Mouse (Mus musculus): ENCODE results near the gene Hoxa7. TPM values are rescaled to one million over a fixed set of nuclear protein-coding genes. Genes with fewer than 3 reads are reported as not detected.

The Hoxa7 gene
- polyA plus RNA-seq, 1 experiment from 2014 or later = 0.59 TPM

- Histone ChIP-seq H3K4me2 (no peak overlapping the region), H3K27me3 (replicated peaks) (peaks cover 98% of the 10 kb centered on the region), H3K27ac (replicated peaks) (no peak overlapping the region), H3K9me3 (no peaks in the 10 kb centered on the region), H3K36me3 (no peaks in the 10 kb centered on the region), H3K9ac (no peak overlapping the region), H3K4me1 (peaks cover 6% of the 10 kb centered on the region; the same call in 1 of the 2 replicates), H3K4me3 (no peak overlapping the region)
- ATAC-seq (ENCODE audit: extremely low read depth, insufficient number of reproducible peaks, low FRiP score, low TSS enrichment) = no peak
- WGBS = 6% methylated on average over 11 of the region's 11 CpGs
Observed at GRCm38 (mm10) chr6:52227470-52228222, 6.0 kb upstream of the Hoxa7 start.

- peaks cover 98% of the 10 kb centered on the region for H3K27me3 ChIP-seq (replicated peaks)
- H3K36me3 ChIP-seq = no peaks in the 10 kb centered on the region
- no peaks in the 10 kb centered on the region for H3K9me3 ChIP-seq
- no peak for ATAC-seq (ENCODE audit: extremely low read depth, insufficient number of reproducible peaks, low FRiP score, low TSS enrichment)
- H3K4me1 ChIP-seq = peaks cover 10% of the 10 kb centered on the region; the same call in 1 of the 2 replicates
- H3K27ac ChIP-seq (replicated peaks) = no peak overlapping the region
- H3K4me2 ChIP-seq = no peak overlapping the region
- no peak overlapping the region for H3K9ac ChIP-seq
- no peak overlapping the region for H3K4me3 ChIP-seq
- WGBS = 5% methylated on average over 26 of the region's 26 CpGs
Observed at GRCm38 (mm10) chr6:52226569-52227257, 5.1 kb upstream of the Hoxa7 start.

DNA sequence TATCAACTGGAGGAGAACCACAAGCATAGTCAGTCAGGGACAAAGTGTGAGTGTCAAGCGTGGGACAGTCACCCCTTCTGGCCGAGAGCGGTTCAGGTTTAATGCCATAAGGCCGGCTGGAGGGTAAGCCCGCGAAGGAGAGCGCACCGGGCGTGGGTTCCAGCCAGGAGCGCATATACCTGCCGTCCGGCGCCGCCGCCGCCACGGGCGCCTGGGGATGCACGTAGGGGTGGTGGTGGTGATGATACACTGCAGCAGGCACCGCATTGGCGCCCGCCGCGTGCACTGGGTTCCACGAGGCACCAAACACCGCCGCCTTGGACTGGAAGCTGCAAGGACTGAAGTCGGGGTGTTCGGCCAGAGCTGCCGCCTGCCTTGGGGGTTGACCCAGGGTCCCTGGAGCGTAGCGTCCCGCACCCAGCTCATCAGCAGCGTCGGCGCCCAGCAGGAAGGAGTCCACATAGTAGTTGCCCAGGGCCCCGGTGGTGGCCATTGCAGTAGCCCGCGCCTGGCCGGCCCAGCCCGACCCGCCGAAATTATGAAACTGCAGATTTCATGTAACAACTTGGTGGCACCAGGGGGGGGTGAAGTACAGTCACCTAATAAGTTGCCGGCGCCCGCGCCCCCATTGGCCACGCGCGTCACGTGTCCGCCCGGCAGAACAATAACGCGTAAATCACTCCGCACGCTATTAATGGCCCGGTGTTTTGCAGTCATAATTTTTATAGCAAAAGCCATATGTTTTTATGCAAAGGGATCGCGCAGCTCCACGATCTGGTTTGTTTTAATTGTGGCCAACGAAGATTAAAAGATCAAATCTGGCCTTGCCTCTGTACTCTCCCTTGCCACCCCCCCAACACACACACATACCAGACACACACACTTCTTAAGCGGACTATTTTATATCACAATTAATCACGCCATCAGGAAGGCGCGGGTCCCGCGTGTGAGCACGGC, 4.2 kb upstream of the Hoxa7 start:
- peak overlapping the region; percentile 24; the same call in 1 of the 2 replicates for H3K4me2 ChIP-seq
- WGBS = 2% methylated on average over 69 of the region's 69 CpGs
- H3K9ac ChIP-seq = no peak overlapping the region

DNA sequence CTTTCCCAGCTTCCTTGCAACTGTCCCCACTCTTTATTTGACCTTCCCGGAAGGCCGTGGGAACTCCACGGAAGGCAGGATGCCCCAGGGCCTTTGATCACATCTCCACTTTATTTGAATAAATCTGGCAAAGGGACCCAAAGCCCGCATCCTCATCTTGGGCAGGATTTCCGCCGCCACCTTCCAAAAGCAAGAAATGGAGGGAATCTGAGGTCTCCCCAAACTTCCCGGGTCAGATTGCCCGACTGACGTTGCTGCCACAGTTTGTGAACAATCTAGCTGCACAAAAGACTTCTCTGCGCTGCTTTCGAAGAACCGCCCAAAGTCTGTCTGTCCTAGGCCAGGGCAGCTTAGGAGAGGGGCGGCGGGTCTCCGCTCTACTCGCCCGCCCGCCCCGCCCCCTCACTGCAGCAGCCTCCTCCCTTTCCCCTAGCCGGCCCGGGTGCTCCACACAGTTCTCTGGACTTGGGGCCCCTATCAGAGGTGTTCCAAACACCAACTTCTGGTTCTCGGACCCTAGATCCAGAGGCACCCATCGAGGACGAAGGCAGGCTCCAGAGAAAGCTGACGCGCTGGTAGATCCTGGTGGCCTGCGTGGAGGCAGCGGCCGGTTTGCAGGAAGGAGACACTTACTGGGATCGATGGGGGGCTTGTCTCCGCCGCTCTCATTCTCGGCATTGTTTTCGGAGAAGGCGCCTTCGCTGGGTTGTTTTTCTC, 3.4 kb upstream of the Hoxa7 start:
- H3K9ac ChIP-seq = no peak overlapping the region
- no peak for ATAC-seq (ENCODE audit: extremely low read depth, insufficient number of reproducible peaks, low FRiP score, low TSS enrichment)
- H3K4me3 ChIP-seq = peak overlapping the region; percentile 23; the same call in 1 of the 2 replicates
- peaks cover 15% of the 10 kb centered on the region; the same call in 1 of the 2 replicates for H3K4me1 ChIP-seq
- no peak overlapping the region for H3K27ac ChIP-seq (replicated peaks)
- 1% methylated on average over 36 of the region's 36 CpGs for WGBS
- H3K36me3 ChIP-seq = no peaks in the 10 kb centered on the region
- no peaks in the 10 kb centered on the region for H3K9me3 ChIP-seq
- H3K4me2 ChIP-seq = no peak overlapping the region
- peaks cover 99% of the 10 kb centered on the region for H3K27me3 ChIP-seq (replicated peaks)

More for the DNA sequence above, 4.2 kb upstream of the Hoxa7 start:
- no peak for ATAC-seq (ENCODE audit: extremely low read depth, insufficient number of reproducible peaks, low FRiP score, low TSS enrichment)
- H3K27me3 ChIP-seq (replicated peaks) = peaks cover 99% of the 10 kb centered on the region
- H3K27ac ChIP-seq (replicated peaks) = no peak overlapping the region
- no peaks in the 10 kb centered on the region for H3K36me3 ChIP-seq
- no peaks in the 10 kb centered on the region for H3K9me3 ChIP-seq
- peak overlapping the region; percentile 23 for H3K4me3 ChIP-seq
- peaks cover 15% of the 10 kb centered on the region; the same call in 1 of the 2 replicates for H3K4me1 ChIP-seq

DNA sequence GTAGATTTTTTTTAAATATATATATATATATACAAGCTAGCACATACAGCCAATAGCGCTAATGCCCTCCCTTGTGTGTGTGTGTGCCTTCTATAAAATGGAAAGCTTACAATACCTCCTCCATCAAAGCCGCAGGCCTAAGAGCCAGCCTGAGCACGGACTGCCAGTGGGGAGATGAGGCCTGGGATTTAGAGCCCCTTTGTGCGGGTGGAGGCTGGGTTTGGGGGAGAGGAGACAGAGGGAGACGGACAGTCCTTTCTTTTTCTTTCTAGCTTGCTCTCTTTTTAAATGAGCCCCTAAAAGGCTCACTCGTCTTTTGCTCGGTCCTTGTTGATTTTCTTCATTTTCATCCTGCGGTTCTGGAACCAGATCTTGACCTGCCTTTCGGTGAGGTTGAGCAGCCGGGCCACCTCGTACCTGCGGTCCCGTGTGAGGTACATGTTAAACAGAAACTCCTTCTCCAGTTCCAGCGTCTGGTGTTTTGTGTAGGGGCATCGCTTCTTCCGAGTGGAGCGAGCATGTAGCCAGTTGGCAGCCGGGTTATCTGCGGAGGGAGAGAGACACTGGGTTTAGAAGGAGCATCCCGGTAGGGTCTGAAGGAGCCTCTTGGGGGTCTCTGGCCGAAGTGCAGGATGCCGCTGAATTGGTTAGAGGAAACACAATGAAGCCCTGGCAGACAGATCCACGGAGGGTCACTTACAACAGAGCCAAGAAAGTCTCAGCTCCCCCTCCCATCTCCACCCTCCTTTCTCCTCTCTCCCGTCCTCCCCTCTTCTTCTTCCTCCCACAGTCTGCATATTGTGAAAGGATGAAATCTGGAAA, 2.5 kb upstream of the Hoxa7 start:
- H3K4me2 ChIP-seq = peak overlapping the region; percentile 26; the same call in 1 of the 2 replicates
- H3K27me3 ChIP-seq (replicated peaks) = peaks cover 99% of the 10 kb centered on the region
- no peak overlapping the region for H3K9ac ChIP-seq
- WGBS = 4% methylated on average over 24 of the region's 24 CpGs
- no peaks in the 10 kb centered on the region for H3K36me3 ChIP-seq
- H3K27ac ChIP-seq (replicated peaks) = no peak overlapping the region
- no peaks in the 10 kb centered on the region for H3K9me3 ChIP-seq
- no peak for ATAC-seq (ENCODE audit: extremely low read depth, insufficient number of reproducible peaks, low FRiP score, low TSS enrichment)
- H3K4me3 ChIP-seq = no peak overlapping the region; the same call in 1 of the 2 replicates
- H3K4me1 ChIP-seq = peaks cover 15% of the 10 kb centered on the region; the same call in 1 of the 2 replicates

- no peak for ATAC-seq (ENCODE audit: extremely low read depth, insufficient number of reproducible peaks, low FRiP score, low TSS enrichment)
- no peak overlapping the region for H3K9ac ChIP-seq
- no peaks in the 10 kb centered on the region for H3K9me3 ChIP-seq
- no peak overlapping the region for H3K4me2 ChIP-seq
- no peaks in the 10 kb centered on the region for H3K36me3 ChIP-seq
- peaks cover 100% of the 10 kb centered on the region for H3K27me3 ChIP-seq (replicated peaks)
- H3K4me3 ChIP-seq = no peak overlapping the region
- 21% methylated on average over 13 of the region's 13 CpGs for WGBS
- no peak overlapping the region for H3K27ac ChIP-seq (replicated peaks)
- peaks cover 16% of the 10 kb centered on the region for H3K4me1 ChIP-seq
Observed at GRCm38 (mm10) chr6:52222729-52223128, 1.1 kb upstream of the Hoxa7 start.

DNA sequence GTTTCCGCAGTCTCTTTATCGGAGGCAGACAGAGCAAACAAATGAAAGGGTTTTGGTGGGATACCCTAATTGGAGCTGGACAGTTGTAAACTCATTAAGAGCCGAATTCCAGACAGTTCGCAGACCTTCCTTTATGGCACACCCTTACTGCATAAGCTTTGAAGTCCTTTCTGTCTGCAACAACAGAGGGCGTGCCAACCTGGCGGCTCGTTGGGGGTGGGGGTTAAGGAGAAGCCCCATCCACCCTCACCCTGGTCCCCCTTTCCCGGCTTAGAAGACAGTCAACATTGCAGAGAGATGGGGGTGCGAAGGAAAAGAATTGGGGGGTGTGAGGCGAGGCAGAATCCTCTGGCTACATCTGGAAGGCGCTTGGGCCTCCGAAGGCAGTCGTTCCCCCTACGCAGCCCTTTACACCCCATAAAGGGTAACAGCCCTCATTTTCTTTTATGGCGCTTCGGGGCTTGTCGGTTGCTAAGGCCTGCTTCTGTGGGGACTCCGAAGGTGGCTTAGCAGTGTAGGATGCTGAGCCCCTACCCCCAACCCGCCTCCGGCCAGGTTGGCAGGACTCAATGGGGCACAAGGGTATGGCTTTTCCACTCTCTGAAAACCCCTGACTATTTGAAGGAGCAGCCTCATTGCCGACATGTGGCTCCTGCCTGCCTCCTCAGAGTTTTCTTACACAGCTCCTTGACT, 485 bp upstream of the Hoxa7 start:
- H3K4me3 ChIP-seq = peak overlapping the region; percentile 61
- no peak overlapping the region for H3K27ac ChIP-seq (replicated peaks)
- no peaks in the 10 kb centered on the region for H3K9me3 ChIP-seq
- peaks cover 100% of the 10 kb centered on the region for H3K27me3 ChIP-seq (replicated peaks)
- H3K4me2 ChIP-seq = peak overlapping the region; percentile 79
- H3K4me1 ChIP-seq = peaks cover 22% of the 10 kb centered on the region
- H3K36me3 ChIP-seq = no peaks in the 10 kb centered on the region
- no peak overlapping the region for H3K9ac ChIP-seq
- 7% methylated on average over 21 of the region's 21 CpGs for WGBS
- no peak for ATAC-seq (ENCODE audit: extremely low read depth, insufficient number of reproducible peaks, low FRiP score, low TSS enrichment)

GRCm38 (mm10) chr6:52220865-52221310, 766 bp downstream of the Hoxa7 start:
- WGBS = 8% methylated on average over 12 of the region's 12 CpGs
- no peaks in the 10 kb centered on the region for H3K9me3 ChIP-seq
- peaks cover 100% of the 10 kb centered on the region for H3K27me3 ChIP-seq (replicated peaks)
- peak overlapping the region; percentile 61 for H3K4me3 ChIP-seq
- no peak overlapping the region for H3K27ac ChIP-seq (replicated peaks)
- no peak overlapping the region for H3K9ac ChIP-seq
- peak overlapping the region; percentile 79 for H3K4me2 ChIP-seq
- no peak for ATAC-seq (ENCODE audit: extremely low read depth, insufficient number of reproducible peaks, low FRiP score, low TSS enrichment)
- peaks cover 24% of the 10 kb centered on the region for H3K4me1 ChIP-seq
- no peaks in the 10 kb centered on the region for H3K36me3 ChIP-seq

DNA sequence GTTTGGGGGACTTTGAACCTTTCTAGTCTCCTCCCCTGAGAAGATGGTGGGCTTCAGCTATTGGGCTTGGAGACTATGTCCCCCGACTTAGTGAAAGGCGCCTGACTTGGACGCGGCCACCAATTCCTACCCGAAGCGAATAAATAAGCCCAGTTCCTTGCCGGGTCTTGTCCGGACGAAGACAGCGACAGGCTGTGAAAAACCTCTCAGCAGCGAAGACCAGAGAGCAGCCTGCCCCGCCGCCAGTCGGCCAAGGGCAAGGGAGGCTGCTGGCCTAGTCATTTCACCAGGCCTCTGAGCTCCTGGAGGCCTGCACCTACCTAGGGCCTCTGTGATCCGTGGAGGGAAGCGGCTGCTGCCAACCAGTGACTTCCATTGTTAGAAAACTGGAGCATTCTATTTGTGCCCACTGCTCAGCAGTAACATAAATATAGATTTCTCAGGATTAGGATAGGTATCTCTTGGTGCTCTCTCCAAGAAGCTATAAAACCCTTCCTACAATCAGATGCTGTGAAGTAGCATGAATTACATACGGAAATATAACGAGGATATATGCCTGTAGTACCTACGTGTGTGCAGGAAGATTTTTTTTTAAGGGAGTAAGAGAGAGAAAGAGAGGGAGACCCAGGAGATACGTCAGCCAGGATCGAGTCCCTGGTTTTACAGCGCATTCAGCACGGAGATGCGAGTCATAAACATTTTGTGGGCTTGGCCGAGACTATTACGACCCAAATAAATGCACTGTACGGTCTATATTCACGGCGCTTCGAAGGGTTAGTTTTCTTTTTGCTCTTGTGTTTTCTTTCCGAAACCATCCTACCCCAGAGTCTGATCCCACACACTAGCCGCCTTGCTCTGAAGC, 1.4 kb downstream of the Hoxa7 start:
- Histone ChIP-seq H3K4me2 (no peak overlapping the region), H3K4me3 (no peak overlapping the region), H3K9me3 (no peaks in the 10 kb centered on the region), H3K27me3 (replicated peaks) (peaks cover 100% of the 10 kb centered on the region), H3K9ac (no peak overlapping the region), H3K36me3 (no peaks in the 10 kb centered on the region), H3K4me1 (peaks cover 20% of the 10 kb centered on the region), H3K27ac (replicated peaks) (no peak overlapping the region)
- 18% methylated on average over 32 of the region's 32 CpGs for WGBS
- ATAC-seq (ENCODE audit: extremely low read depth, insufficient number of reproducible peaks, low FRiP score, low TSS enrichment) = no peak

Measured in heart, embryonic 13.5 days (tissue).